Mouse (Mus musculus) layer of hippocampus, postnatal 10 days (tissue): ENCODE measurements around the gene Hps6. TPM values are rescaled to one million over a fixed set of nuclear protein-coding genes. Genes with fewer than 3 reads are reported as not detected.

Experiments
- DNase-seq, 2 experiments: peaks; one replicate each; pipeline ENCODE4 v3.0.0; 2021; ENCODE audit warnings: low spot score in 2 of 2
- total RNA-seq, 2 experiments: library from RNA; stranded (reverse); gene quantifications; 2 replicates each; pipeline ENCODE4 v1.2.3; 2021

Gene Hps6
- total RNA-seq, 2 experiments from 2014 or later, result 4.6 to 4.7 TPM

- no peak for DNase-seq
These were observed 26.3 kb downstream of the Hps6 start for GRCm38 (mm10) chr19:46029652-46030051.

GRCm38 (mm10) chr19:46030196-46030983, 27.1 kb downstream of the Hps6 start:
- DNase-seq, result no peak

GRCm38 (mm10) chr19:46031689-46032432, 28.6 kb downstream of the Hps6 start:
- no peak for DNase-seq

- DNase-seq, result peak; percentile 30 to 55
These were observed 29.6 kb downstream of the Hps6 start for GRCm38 (mm10) chr19:46032731-46033510.

GRCm38 (mm10) chr19:46033911-46034310, 30.6 kb downstream of the Hps6 start:
- no peak for DNase-seq

GRCm38 (mm10) chr19:46035971-46036370, 32.7 kb downstream of the Hps6 start:
- DNase-seq, result no peak

- peak; percentile 38 to 48 for DNase-seq
These were observed 33.4 kb downstream of the Hps6 start for GRCm38 (mm10) chr19:46036477-46037242.

- no peak for DNase-seq
These were observed 34.1 kb downstream of the Hps6 start for GRCm38 (mm10) chr19:46037243-46037924.

- DNase-seq, result peak in 1 of 2 experiments; percentile 24
These were observed 34.9 kb downstream of the Hps6 start for GRCm38 (mm10) chr19:46037925-46038850.

- peak in 1 of 2 experiments; percentile 36 for DNase-seq
These were observed 35.5 kb downstream of the Hps6 start for GRCm38 (mm10) chr19:46038851-46039260.

- DNase-seq, result peak; percentile 71 to 86
These were observed 36.2 kb downstream of the Hps6 start for GRCm38 (mm10) chr19:46039478-46039877.

GRCm38 (mm10) chr19:46040149-46040902, 37.0 kb downstream of the Hps6 start:
- DNase-seq, result no peak

GRCm38 (mm10) chr19:46041299-46041932, 38.1 kb downstream of the Hps6 start:
- DNase-seq, result no peak

GRCm38 (mm10) chr19:46041933-46042475, 38.7 kb downstream of the Hps6 start:
- peak; percentile 84 to 88 for DNase-seq

GRCm38 (mm10) chr19:46042476-46043011, 39.2 kb downstream of the Hps6 start:
- peak in 1 of 2 experiments; percentile 57 for DNase-seq

GRCm38 (mm10) chr19:46043380-46043779, 40.1 kb downstream of the Hps6 start:
- peak in 1 of 2 experiments; percentile 39 for DNase-seq
